Mouse (Mus musculus): Measurements from ENCODE around the gene Fam107a. TPM values are rescaled to one million over a fixed set of nuclear protein-coding genes. Genes with fewer than 3 reads are reported as not detected.
A peak's percentile ranks its signal among the peaks of the same experiment; 100 is the strongest.
"Not testable (repeated sequence)": the region's sequence is repeated elsewhere in the genome, so short reads cannot be mapped to it uniquely, and the experiment has no call there.

The Fam107a gene
- polyA plus RNA-seq, 1 experiment from 2014 or later, result 8.2 TPM

DNA sequence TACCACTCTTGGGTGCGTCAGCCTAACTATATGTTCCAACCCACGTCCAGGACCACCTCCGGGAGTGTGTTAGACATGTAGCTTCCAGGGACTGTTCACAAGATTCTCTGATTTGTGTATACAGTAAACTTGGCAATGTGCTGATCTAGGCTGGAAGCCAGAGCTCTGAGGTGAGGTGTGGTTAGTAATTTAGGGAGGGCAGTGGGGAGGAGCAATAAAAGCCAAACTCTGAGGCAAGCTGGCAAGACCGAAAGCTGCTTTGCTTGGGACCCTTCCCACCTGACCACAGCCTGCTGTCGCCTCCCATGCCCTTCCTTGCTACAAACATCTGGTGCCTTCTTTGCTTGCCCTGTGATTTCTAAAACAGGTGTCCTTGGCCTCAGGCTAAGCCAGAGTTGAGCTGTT is 19.9 kb downstream of the Fam107a start:
- DNase-seq (ENCODE audit: low spot score), result no peak
- H3K9ac ChIP-seq (ENCODE audit: low read depth, low read length), result no peak overlapping the region
- TF ChIP-seq CTCF (IDR thresholded peaks at IDR 0.05; ENCODE audit: low read depth), result no peak
- no peaks in the 10 kb centered on the region for H3K9me3 ChIP-seq (replicated peaks; ENCODE audit: low read length)
- H3K4me3 ChIP-seq (replicated peaks; ENCODE audit: low read depth, low read length), result no peak overlapping the region
- WGBS, result 71% methylated on average over 5 of the region's 5 CpGs
- no peaks in the 10 kb centered on the region for H3K36me3 ChIP-seq (ENCODE audit: insufficient read depth, low read length)
- H3K27ac ChIP-seq, result no peak overlapping the region
- no peak overlapping the region for H3K4me2 ChIP-seq (ENCODE audit: low read length)
- no peaks in the 10 kb centered on the region for H3K27me3 ChIP-seq (ENCODE audit: insufficient read depth, low read length)
- H3K4me1 ChIP-seq (replicated peaks; ENCODE audit: insufficient read depth, low read length), result no peaks in the 10 kb centered on the region
- ATAC-seq (replicated peaks; ENCODE audit: low FRiP score, low read depth), result no peak

DNA sequence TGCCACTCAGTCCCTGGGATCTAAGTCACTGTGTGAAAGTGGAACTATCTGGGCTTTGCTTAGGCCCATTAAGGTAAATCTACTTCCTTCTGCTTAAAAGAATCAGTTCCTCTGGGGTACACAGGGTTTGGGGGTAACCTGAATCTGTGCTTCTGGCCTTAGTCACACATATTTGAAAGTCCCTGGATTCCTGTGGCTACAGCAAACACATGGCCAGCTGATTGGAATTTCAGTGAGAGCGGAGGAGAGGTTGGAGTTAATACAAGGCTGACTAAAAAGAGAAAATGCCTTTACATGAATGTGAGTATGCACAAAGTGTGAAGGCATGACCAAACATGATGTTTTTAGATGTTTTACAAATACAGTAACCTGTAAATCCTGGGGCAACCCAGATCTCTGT is 23.6 kb downstream of the Fam107a start:
- ATAC-seq (replicated peaks; ENCODE audit: low FRiP score, low read depth) (no peak), DNase-seq (ENCODE audit: low spot score) (no peak)
- 93% methylated on average over 1 of the region's 1 CpGs for WGBS
- no peaks in the 10 kb centered on the region for H3K36me3 ChIP-seq (ENCODE audit: insufficient read depth, low read length)
- TF ChIP-seq CTCF (IDR thresholded peaks at IDR 0.05; ENCODE audit: low read depth), result no peak
- H3K27me3 ChIP-seq (ENCODE audit: insufficient read depth, low read length), result no peaks in the 10 kb centered on the region
- H3K9ac ChIP-seq (ENCODE audit: low read depth, low read length), result no peak overlapping the region
- no peaks in the 10 kb centered on the region for H3K4me1 ChIP-seq (replicated peaks; ENCODE audit: insufficient read depth, low read length)
- no peak overlapping the region for H3K4me3 ChIP-seq (replicated peaks; ENCODE audit: low read depth, low read length)
- H3K9me3 ChIP-seq (replicated peaks; ENCODE audit: low read length), result no peaks in the 10 kb centered on the region
- H3K27ac ChIP-seq, result no peak overlapping the region
- H3K4me2 ChIP-seq (ENCODE audit: low read length), result no peak overlapping the region

DNA sequence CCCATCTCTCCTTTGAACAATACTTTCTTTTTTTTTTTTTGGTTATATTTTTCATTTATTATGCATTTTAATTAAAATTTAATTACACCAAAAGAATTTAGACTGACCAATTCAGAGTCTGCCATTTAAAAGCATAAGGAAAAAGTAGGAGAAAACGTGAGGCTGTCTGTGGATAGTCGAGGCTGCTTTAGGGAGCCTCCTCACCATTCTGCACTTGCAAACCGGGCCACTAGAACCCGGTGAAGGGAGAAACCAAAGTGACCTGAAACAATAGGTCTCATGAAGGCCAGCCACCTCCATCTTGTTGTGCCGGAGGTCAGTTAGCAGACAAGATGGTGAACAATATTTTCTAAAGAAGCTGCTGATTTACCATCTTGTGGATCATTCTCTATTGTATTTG is 31.2 kb downstream of the Fam107a start:
- H3K9me3 ChIP-seq (replicated peaks; ENCODE audit: low read length); H3K4me2 ChIP-seq (ENCODE audit: low read length); H3K27me3 ChIP-seq (ENCODE audit: insufficient read depth, low read length); H3K4me1 ChIP-seq (replicated peaks; ENCODE audit: insufficient read depth, low read length); H3K27ac ChIP-seq; DNase-seq (ENCODE audit: low spot score); H3K36me3 ChIP-seq (ENCODE audit: insufficient read depth, low read length); H3K4me3 ChIP-seq (replicated peaks; ENCODE audit: low read depth, low read length); H3K9ac ChIP-seq (ENCODE audit: low read depth, low read length): not testable (repeated sequence)
- WGBS, result 84% methylated on average over 5 of the region's 5 CpGs
- peak; percentile 92 for ATAC-seq (replicated peaks; ENCODE audit: low FRiP score, low read depth)

DNA sequence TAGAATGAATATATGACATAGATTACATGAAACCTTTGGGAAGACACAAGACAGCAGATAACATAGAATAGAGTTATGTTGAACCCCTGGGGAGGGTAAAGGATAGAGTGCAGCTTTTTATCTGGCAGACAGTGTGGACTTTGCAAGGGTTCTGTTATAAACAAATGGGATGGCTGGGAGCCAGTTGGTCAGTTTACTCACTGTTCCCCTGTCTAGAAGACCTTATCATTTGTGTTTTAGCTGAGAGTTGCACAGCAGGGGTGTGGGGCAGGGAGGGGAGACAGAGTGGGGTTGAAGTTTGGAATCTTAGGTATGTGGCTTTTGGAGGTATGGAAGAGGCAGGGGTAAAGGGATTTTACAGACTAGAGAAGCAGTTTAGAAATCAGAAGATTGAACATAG is 34.0 kb downstream of the Fam107a start:
- H3K27ac ChIP-seq, result no peak overlapping the region
- no peak for DNase-seq (ENCODE audit: low spot score)
- no peak for TF ChIP-seq CTCF (IDR thresholded peaks at IDR 0.05; ENCODE audit: low read depth)
- H3K9me3 ChIP-seq (replicated peaks; ENCODE audit: low read length), result no peaks in the 10 kb centered on the region
- H3K4me3 ChIP-seq (replicated peaks; ENCODE audit: low read depth, low read length), result no peak overlapping the region
- no peaks in the 10 kb centered on the region for H3K4me1 ChIP-seq (replicated peaks; ENCODE audit: insufficient read depth, low read length)
- ATAC-seq (replicated peaks; ENCODE audit: low FRiP score, low read depth), result no peak
- no peak overlapping the region for H3K9ac ChIP-seq (ENCODE audit: low read depth, low read length)
- H3K27me3 ChIP-seq (ENCODE audit: insufficient read depth, low read length), result no peaks in the 10 kb centered on the region
- no peak overlapping the region for H3K4me2 ChIP-seq (ENCODE audit: low read length)
- no peaks in the 10 kb centered on the region for H3K36me3 ChIP-seq (ENCODE audit: insufficient read depth, low read length)

DNA sequence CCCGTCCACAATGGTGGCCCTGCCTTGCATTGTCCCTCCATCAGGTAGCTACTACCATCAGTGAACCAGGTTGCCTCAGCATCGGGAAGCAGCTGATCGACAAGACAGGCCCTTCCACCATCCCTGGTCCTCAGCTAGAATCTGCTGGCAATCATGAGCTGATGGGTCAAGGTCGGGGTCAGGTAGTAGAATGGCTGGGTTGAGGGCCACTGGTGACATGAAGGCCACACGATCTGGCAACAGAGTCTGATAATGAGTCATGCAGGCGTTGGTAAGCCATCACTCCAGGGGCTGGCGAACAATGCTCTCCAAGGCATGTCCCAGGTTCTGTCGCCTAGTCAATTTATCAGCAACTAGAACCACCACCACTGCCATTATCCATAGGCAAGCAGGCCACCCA is 46.5 kb downstream of the Fam107a start:
- not testable (repeated sequence) for ATAC-seq (replicated peaks; ENCODE audit: low FRiP score, low read depth); H3K27me3 ChIP-seq (ENCODE audit: insufficient read depth, low read length); H3K4me2 ChIP-seq (ENCODE audit: low read length); H3K9me3 ChIP-seq (replicated peaks; ENCODE audit: low read length); H3K36me3 ChIP-seq (ENCODE audit: insufficient read depth, low read length); H3K9ac ChIP-seq (ENCODE audit: low read depth, low read length); DNase-seq (ENCODE audit: low spot score); H3K27ac ChIP-seq; H3K4me1 ChIP-seq (replicated peaks; ENCODE audit: insufficient read depth, low read length); H3K4me3 ChIP-seq (replicated peaks; ENCODE audit: low read depth, low read length)
- 86% methylated on average over 8 of the region's 8 CpGs for WGBS

DNA sequence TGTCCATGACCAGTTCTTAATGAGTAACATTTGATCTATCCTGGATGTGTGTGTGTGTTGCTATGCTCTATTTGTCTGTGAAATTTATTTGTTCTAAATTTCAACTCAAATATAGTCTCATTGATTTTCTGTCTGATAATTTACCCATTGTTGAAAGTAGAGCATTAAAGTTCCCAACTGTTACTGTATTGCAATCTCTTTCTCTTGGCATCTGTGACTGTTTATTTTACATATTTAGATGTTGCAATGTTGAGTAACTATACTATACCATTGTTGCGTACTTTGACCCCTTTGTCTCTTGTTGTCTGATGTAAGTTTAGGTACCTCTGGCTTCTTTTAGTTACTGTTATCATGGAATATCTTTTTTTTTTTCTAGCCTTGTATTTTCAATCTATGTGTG is 53.4 kb downstream of the Fam107a start:
- no peaks in the 10 kb centered on the region for H3K4me1 ChIP-seq (replicated peaks; ENCODE audit: insufficient read depth, low read length)
- no peaks in the 10 kb centered on the region for H3K9me3 ChIP-seq (replicated peaks; ENCODE audit: low read length)
- H3K4me2 ChIP-seq (ENCODE audit: low read length), result no peak overlapping the region
- H3K4me3 ChIP-seq (replicated peaks; ENCODE audit: low read depth, low read length), result no peak overlapping the region
- 98% methylated on average over 1 of the region's 1 CpGs for WGBS
- H3K27ac ChIP-seq, result no peak overlapping the region
- no peak for ATAC-seq (replicated peaks; ENCODE audit: low FRiP score, low read depth)
- no peaks in the 10 kb centered on the region for H3K36me3 ChIP-seq (ENCODE audit: insufficient read depth, low read length)
- no peaks in the 10 kb centered on the region for H3K27me3 ChIP-seq (ENCODE audit: insufficient read depth, low read length)
- TF ChIP-seq CTCF (IDR thresholded peaks at IDR 0.05; ENCODE audit: low read depth), result no peak
- no peak overlapping the region for H3K9ac ChIP-seq (ENCODE audit: low read depth, low read length)
- DNase-seq (ENCODE audit: low spot score), result no peak

DNA sequence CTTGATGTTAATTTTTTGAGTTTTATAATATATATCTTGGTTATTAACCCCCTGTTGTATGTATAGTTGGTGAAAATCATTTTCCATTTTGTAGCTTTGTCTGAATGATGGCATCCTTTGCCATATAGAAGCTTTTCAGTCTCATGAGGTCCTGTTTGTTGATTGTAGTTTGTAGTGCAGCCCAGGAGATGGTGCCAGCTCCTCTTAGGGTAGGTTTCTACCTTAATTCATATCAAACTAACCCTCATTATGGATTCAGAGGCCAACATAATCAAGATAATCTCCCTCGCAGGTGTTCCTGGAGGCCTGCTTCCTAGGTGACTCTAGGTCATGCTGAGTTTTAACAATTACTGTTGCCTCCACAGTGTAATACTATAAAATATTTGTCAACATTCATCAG is 55.6 kb downstream of the Fam107a start:
- no peak overlapping the region for H3K27ac ChIP-seq
- DNase-seq (ENCODE audit: low spot score), result no peak
- H3K4me2 ChIP-seq (ENCODE audit: low read length), result no peak overlapping the region
- H3K27me3 ChIP-seq (ENCODE audit: insufficient read depth, low read length), result no peaks in the 10 kb centered on the region
- peak; percentile 57 for TF ChIP-seq CTCF (IDR thresholded peaks at IDR 0.05; ENCODE audit: low read depth)
- H3K9ac ChIP-seq (ENCODE audit: low read depth, low read length), result no peak overlapping the region
- WGBS, result 63% methylated on average over 1 of the region's 1 CpGs
- H3K9me3 ChIP-seq (replicated peaks; ENCODE audit: low read length), result no peaks in the 10 kb centered on the region
- H3K36me3 ChIP-seq (ENCODE audit: insufficient read depth, low read length), result no peaks in the 10 kb centered on the region
- H3K4me1 ChIP-seq (replicated peaks; ENCODE audit: insufficient read depth, low read length), result no peaks in the 10 kb centered on the region
- no peak overlapping the region for H3K4me3 ChIP-seq (replicated peaks; ENCODE audit: low read depth, low read length)
- no peak for ATAC-seq (replicated peaks; ENCODE audit: low FRiP score, low read depth)
